Mouse (Mus musculus) lung, postnatal 36 days (tissue): ENCODE results near the gene Rab30.
"Not testable (repeated sequence)": the region's sequence is repeated elsewhere in the genome, so short reads cannot be mapped to it uniquely, and the experiment has no call there.

Experiments
- DNase-seq: peaks from one replicate; pipeline ENCODE4 v3.0.0; 2022; ENCODE audit warnings: mixed read lengths

Rab30 gene

DNA sequence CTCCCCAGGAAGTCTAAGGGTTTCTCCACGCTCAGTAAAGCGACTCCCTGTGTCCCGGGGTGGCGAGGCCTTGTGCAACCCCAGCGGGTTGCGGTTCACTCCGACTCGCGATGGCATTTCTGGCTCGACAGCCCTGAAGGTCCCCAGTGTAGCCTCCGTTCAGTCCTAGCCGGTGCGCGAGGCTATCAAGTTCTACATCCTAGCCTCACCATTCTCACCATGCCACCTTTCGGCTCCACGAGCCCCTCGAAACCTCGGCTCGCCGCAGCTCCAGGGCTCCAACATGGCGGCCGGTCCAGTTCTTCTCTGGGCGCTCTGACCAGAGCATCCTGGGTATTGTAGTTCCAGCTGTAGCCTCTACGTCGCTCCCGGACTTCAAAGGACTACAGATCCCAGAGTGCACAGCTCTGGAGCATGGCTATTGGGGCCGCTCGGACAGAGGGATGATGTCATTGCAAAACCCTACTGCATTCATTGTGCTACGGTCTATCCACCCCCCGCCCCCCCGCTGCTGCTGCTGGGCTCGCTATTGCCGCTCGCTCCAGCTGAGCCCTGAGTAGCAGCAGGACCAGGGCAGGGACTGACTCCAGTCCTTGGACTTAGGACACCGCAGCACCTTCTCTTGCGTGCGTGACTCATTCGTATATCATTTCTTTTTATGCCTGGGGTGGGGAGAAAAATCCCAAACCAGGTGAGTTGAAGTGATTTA is at the start of gene Rab30:
Gene Rab30 (plus strand): TSS at position 452 of the 709 bp plus-strand sequence.
- DNase-seq, result peak; percentile 99

DNA sequence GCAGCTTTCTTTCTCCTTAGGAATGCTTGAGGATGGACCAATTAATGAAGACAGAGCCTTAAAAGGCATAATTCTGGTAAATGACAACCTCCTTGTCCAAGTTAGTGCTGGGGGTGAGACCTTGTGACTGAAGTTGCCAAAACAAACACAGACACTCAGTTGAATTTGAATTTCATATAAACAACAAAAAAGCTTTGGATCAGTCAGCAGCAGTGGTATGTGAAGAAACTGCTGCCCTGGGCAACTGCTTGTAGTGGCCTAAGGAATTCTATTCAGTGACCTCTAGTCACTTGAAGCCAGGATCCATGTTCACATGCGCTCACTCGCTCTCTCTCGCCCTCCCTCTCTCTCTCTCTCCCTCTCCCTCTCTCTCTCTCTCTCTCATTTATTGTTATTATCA is 45.0 kb upstream of the Rab30 start:
- DNase-seq, result no peak

DNA sequence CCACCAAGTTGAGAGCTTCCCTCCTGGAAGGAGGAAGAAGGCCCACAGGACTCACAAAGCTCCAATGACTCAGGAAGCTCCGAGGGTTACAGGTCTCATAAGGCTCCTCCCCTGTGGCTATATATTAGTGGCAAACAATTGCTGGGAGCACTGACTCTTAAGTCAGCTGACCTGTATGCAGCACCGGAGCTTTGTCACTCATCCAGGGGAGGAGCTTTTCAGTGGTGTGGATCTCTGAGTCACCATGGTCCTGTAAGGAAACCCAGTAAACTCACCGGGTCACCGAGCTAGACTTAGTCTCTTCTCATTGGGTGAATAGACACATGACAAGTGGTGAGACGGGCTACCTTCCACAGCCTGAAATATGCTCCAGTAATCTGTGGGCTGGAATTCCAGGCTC is 42.6 kb upstream of the Rab30 start:
- no peak for DNase-seq

DNA sequence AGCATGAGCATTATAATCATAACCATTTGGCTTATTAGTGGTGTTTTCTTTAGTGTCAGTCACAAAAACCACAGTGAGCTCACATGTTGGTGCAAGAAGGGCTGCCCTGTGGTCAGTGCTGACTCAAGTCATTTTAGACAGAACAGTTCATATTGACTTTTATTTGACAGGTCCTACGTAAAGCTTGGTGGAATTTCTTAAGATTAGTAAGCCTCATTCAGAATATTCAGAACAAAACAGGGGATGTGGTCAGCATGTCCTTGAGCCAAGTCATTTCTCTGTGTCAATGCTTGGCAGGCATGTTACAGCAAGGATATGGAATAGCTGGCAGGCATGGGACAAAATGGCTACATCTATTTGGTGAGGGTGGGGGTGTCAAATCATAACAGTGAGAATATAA is 37.7 kb upstream of the Rab30 start:
- DNase-seq, result no peak

DNA sequence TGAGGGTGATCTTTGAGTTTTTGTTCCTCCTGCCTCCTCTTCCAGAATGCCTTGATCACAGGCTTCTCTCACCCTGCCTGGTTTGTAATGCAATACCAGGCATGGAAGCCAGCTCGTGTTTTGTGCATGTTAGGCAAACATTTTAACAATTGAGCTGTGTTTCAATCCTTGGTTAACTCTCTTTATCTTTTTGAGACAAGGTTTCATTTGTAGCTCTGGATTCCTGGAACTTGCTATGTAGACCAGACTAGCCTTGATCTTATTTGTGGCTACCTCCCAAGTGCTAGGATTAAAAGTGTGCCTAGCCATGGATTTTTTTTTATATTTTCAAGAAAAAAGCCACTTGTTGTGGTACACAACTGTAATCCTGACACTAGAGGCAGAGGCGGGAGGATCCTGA is 35.9 kb upstream of the Rab30 start:
- no peak for DNase-seq

DNA sequence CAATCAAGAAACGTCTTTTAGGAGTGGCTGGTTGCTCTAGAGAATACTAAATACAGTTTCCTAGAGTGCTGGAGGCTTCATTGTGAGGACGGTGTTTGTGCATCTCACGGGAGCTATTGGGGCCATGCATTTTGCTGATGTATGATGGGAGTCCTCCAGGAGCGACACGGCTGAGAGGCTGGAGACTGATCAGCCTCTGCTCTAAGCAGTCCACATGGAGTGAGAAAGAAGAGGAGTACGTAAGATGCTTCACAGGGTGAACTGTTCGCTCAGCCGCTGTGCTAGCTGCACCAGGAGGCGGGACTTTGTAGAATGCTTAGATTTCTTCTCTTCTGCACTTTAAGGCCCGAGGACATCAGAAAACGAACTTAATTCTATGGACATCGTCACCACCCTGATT is 34.7 kb upstream of the Rab30 start:
- no peak for DNase-seq

DNA sequence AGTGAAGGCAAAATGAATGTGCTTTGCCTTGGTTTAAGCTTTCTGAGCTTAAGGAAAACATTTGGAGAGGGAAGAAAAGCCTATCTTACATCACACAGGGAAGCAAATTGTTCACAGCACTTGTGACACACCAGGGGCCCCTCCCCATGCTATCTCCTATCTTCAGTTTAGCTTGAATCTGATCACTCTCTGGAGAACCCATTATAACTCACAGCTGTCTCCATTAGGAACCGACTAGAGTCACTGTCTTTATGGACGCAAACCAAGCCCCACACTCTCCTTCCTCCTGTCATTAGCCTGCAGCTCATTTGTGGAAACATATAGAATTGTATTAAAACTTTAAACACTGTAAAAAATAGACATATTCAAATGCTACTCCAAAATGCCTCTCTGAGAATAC is 31.8 kb upstream of the Rab30 start:
- DNase-seq, result no peak

DNA sequence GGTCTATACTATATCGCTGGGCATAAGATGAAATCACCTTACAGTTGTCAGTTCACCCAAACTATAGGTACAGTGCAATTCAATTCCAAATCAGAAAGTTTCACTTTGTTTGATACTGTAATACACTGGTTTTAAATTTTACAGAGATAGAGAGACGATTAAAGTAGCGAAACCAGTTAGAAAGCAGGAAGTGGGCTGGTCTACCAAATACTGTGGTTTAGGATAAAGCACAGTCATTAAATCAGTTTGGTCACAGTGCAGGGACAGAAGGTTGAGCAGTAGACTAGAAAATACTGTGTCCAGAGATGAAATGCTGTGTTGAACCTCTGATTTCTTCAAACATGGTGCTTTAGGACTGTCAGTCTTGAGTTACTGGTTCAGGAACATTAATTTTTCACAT is 29.8 kb upstream of the Rab30 start:
- DNase-seq, result no peak

DNA sequence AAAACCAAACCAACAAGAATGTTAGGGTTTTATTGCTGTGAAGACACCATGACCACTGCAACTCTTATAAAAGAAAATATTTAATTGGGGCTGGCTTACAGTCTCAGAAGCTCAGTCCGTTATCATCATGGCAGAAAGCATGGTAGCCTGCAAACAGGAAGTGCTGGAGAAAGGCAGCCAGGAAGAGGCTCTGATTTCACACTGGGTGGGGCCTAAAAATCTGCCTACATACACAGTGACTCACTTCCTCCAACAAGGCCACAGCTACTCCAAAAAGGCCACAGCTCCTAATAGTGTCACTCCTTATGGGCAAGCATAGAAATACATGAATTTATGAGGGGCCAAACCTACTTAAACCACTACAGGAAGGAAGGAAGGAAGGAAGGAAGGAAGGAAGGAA is 26.3 kb upstream of the Rab30 start:
- no peak for DNase-seq

DNA sequence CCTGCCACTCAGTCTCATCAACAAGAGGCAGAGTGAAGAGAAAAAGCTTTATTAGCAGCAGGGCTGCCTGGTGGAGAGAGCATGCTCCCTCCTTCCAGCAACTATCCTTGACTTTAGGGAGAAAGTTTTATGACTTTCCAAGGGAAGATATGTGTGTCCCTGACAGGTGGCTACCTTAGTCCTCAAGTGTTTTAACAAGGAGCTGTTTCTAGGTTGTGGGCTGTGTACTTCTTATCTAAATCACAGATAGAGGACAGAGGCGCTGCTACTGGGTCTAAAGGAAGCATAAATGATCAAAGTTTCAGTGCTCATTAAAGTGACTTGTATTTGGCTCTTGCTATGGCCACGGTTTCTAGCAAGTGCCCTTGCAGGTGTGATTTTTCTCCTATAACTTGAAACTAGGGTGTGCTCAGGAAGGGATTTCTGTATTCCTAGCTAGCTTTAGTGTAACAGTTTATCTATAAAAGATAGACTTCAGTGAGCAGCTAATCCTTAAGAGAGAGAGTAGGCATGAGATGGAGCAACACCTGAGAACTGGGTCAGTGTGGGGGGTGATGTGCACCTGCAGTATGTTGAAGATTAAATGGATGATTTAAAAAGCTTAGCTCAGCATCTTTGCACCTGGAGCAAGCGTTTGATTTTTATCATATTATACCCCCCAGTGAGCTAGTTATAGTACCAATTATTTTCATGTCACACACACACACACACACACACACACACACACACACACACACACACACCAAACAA is 21.1 kb upstream of the Rab30 start:
- DNase-seq, result no peak

DNA sequence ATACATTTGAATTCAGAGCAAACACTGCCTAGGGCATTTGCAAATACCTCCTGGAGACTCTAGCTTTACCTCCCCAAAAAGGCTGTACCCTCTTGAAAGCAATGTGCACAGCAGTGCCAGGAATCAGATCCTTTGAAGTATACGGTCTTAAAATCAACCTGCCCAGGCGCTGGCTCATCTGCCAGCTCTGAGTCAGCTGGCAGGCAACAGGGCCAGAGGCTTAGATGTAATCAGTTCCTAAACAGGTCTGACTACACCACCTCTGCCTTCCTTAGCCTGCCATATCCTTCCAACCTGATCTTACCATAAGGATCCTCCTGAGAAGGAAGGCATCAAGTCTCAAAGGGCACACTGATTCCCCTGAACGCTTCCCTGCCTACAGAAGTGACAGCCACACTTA is 17.7 kb upstream of the Rab30 start:
- DNase-seq, result no peak

DNA sequence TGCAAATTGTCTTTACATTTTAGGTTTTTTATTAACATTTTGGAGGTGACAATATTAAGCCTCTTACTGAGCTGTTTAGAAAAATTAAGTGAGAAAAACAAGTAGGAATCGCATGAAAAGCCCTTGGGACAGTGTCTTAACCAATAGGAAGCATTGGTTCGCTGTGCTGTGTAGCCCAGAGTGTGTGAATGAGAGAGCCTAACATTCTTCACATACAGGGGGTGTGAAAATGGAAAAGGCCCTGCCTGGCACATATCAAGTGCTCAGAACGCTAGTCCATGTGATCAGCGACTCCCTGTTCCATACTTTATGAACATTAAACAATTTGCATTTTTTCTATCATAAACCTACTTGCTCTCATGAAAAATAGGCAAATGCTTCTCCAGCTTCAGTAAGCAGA is 17.1 kb upstream of the Rab30 start:
- no peak for DNase-seq

DNA sequence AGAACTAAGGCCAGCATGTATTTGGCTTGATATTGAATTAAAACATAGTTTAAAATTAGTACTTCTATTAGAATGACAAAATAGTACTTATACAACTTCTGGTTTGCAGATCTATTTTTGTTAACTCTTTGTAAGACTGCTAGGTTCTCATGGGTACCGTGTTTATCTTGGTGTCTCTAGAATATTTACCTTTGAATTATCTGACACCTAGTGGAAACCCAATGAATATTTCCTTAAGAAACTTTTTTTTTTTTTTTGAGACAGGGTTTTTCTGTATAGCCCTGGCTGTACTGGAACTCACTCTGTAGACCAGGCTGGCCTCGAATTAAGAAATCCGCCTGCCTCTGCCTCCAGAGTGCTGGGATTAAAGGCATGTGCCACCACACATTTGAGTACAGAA is 11.8 kb upstream of the Rab30 start:
- DNase-seq, result not testable (repeated sequence)

DNA sequence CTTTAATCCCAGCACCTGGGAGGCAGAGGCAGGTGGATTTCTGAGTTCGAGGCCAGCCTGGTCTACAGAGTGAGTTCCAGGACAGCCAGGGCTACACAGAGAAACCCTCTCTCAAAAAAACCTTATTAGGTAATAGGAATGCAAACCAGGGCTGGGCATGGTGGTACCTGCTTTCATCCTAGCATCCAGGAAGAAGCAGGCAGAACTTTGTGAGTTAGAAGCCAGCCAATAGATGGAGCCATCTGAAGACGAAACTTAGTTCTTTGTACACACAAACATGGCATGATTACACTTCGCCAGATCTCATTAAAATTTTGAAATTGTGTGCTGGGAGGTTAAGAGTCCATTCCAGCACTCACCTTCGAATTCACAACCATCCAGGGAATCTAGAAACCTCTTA is 10.9 kb upstream of the Rab30 start:
- DNase-seq, result no peak

DNA sequence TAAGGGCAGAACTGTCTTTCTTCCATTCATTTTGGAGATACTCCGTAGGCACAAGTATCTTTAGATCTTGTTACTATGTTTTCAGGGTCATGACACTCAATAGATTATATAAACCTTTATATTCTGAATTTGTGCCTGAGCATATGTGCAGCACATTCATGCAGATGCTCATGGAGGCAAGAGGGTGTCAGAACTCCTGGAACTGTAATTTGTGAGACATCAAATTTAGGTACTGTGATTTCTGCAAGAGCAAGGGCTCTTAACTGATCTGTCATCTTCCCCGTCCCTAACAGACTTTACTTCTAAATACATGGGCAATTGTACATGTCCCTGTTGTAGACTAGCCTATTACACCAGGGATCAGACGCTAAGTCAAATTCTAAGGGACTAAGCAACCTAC is 10.4 kb upstream of the Rab30 start:
- no peak for DNase-seq

DNA sequence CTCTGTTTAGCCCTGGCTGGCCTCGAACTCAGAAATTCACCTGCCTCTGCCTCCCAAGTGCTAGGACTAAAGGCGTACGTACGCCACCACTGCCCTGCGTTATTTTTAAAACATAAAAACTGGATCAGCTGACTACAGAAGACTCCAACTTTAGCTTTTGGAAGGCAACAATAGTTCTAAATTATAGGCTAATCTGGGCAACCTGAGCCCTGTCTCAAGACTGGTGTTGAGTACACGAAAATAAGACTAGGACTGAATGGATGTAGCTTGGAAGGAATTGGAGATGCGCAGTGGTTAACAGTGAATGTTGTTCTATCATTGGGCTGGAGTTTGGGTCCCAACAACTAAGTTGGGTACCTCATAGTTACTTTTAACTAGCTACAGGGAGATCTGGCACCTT is 9.3 kb upstream of the Rab30 start:
- DNase-seq, result no peak

DNA sequence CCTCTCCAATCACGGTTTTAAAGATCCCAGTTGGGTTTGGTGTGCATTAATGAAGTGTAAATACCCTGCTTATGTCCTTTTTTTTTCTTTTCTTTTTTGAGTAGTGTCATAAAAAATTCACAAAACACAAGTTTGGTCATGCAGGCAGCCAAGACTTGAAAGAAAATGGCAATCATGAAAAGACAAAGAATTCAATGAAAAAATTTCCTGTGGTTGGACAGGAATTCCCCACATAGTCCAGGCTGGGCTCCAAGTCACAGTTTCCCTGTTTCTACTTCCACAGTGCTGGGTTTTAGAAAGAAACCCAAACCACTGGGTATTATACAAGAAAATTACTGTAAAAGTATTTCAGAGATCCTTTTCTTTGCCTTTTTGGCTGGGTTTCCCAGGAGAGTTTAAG is 3.8 kb upstream of the Rab30 start:
- no peak for DNase-seq

DNA sequence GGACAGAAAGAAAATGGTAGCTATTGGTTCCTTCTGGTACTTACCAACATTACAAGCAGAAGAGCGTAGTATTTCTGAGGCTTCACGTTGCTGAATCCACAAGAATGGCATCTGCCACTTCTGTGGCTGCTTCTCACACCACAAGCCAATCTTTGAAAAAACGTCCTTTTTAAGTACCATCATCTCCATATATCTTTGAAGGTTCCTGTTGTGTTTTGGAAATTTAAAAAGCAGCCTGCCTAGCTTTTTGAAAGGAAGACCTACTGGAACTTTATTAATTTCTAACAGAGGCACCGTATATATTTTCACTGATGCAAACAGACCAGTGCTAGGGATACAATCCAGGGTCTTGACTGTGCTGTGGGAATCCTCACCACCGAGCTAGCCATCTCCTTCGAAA is 1.4 kb upstream of the Rab30 start:
- DNase-seq, result no peak

DNA sequence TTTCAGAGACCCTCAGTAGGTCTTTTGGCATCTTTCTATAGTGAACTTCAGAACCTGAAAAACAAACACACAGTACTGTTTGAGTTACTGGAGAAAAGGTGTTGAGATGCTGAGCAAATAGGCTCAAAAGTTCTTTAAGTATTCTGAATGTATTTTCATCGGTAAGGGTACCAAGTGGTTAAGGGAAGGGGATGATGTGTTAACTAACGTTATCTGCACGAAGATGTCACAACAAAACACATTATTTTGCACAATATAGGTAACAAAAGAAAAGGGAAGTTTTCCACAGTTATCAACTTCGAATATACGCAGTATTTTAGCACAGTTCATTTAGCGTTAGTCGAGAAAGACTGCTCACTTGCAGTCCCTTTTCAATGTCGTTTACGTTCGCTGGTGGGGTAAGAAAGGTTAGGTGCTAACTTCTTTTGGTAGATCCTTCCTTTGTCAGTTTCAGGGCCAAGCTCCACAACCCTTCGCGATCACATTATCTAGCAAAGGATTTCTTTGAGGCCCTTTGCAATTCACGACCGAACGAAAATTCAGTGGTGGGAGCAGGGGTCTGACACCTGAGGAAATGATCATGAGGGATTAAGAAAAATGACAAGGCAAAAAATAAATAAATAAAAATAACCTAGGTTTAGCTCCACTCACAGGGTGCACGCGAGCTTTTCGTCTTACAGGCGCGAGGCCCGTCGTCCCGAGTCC is 840 bp upstream of the Rab30 start:
- DNase-seq, result no peak

DNA sequence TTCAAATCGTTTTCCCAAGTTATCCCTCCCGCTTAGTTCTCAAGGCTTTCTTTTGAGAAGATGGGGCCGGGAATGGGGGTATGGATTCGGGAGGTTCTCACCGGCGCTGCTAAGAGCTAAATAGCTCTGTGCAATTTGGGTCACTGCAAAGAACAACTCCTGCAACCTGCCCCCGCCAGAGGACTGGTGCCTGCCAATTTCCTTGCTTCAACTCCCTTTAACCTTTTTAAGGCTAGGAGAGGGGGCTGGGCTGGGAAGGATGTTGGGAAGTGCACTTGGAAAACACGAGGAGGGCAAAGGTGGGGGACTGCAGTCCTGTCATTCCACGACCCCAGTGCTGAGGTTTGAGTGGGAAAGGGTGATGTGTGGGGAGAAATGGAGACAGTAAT is 452 bp downstream of the Rab30 start:
- DNase-seq, result peak; percentile 32

DNA sequence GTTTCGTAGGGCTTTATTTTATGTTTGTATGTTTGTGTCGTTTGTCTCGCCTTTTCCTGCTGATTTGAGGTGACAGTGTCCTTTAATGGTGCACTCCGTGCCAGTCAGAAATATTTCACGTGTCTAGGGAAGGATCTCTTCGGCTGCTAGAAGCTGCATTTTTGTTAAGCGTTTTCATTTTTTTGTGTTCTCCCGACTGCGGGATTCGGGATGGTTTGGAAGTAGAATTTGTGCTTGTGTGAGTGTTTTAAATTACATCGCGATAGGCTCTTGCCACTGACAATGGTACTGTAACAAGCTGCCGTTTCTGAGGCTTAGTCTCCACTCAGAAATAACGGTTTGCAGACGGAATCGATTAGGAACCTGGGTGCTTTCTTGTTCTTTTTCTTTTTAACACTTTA is 938 bp downstream of the Rab30 start:
- no peak for DNase-seq

DNA sequence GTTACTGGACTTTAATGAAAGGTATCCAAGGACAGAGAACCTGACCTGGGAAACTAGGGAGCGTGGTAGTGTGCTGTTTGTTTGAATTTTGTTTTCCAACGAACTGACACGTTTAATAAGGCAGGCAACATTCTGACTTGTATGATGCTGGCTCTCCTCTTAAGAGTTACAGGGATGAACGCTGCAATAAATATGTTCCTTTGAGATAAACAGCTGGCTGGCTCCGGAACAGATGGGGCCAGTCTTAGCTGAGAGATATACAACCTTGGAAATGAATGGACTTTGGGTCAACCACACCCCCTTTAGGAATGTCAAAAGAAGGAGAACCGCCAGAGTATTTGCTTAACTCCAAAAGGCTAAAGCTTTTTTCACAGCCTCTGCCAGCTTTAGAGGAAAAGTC is 1.4 kb downstream of the Rab30 start:
- peak; percentile 35 for DNase-seq

DNA sequence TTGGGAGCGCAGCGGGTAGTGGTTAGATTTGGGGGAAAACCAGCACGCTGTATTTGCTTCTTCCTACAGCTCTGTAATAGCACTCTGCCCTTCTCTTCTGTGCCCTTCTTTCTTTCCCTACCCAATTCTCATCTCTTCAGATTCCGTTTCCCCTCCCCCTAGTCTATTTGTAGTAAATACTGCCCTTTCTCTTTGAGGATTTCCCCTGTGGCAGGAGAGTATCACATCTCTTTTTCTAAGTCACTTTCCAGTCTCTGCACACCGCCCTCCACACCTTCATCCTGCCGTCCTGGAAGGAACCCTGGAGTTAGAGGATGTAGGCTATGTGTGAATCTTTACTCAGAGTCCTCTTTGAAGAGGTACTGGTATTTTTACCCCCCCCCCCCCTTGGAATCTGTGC is 1.9 kb downstream of the Rab30 start:
- DNase-seq, result no peak

DNA sequence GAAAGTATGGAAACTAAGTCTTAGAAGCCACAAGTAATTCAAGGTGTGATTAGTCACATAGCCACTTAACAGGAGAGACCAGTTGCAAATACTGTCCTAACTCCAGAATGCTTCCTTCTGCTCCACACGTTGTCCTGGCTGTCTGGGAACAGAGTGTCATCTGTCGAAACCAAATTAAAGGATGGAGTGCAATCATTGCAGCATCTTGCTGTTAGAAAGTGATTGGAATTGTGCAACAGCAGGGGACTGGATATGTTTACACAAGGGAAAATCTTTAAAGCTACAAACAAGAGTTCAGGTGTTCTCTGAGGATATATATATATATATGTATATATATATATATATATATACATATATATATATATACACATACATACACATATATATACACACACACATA is 9.0 kb downstream of the Rab30 start:
- no peak for DNase-seq
